1 mouse cellular context compared by ENCODE assay signal in the genomic region with DNA sequence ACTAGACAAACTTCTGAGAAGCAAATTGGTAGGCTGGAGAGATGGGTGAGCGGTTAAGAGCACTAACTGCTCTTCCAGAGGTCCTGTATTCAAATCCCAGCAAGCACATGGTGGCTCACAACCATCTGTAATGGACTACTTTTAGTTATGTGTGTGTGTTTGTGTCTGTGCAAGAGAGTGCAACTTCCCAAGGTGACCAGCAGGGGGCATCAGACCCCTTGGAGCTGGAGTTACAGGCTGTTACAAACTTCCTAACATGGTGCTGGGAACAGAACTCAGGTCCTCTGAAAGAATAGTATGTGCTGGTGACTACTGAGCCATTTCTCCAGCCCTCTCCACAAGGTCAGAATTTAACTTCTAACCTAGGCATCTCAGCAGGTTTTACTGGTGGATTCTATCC.
TF ChIP-seq lines count a peak whose summit lies in the region.

No protein-coding gene starts in this region.

TF ChIP-seq in MEL, 35 proteins besides CTCF, POLR2A, EP300 and RAD21 (continued from another document):
- TF ChIP-seq SMC3 (IDR thresholded peaks at IDR 0.05; ENCODE audit: low read depth, low read length) (0 out of 2 replicates have a peak, but pooled peaks have one; percentile 11), CHD2 (IDR thresholded peaks at IDR 0.05; ENCODE audit: low read length) (no peak), ELF1 (IDR thresholded peaks at IDR 0.05; ENCODE audit: low read depth, low read length) (no peak), GABPA (IDR thresholded peaks at IDR 0.05; ENCODE audit: low read depth, low read length) (no peak), ZMIZ1 (IDR thresholded peaks at IDR 0.05; ENCODE audit: low read depth, low read length) (no peak), ZKSCAN1 (IDR thresholded peaks at IDR 0.05; ENCODE audit: low read depth, low read length) (no peak), CHD1 (IDR thresholded peaks at IDR 0.05; ENCODE audit: low read depth, low read length) (no peak)
